Mouse (Mus musculus): Measurements from ENCODE around the gene Nsun3.

Nsun3 gene

DNA sequence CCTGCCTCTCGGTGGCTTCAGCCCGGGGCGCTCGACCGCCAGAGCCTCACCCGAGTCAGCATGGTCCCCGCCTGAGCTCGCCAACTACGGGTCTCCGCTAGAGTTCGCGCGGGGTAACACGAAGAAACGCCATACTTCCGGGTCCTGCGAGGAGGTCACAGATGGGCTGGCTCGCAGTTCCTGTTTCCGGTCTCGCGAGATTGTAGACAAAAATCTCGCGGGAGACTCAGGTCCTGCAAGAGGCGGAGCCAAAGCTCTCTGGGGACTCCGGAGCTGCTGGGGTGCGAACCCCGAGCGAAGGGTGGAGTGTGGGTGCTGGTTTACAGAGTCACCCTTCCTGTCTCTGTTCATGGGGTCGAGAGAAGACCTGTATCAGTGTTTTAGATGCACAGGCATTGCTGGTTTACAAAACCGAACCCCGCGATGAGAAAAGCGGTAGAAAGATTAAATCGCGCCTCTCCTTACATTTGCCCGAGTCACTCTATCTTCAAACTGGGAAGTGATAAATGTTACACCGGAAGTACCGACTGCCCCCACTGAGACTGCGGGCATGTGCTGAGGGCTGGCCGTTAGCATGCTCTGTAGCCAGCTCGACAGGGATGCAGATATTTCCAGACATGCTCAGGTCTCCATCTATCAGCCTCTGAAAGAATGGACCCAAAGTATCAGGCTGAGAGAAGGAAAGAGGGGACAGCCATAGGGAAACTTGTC, at the start of gene Nsun3:
Gene Nsun3 (minus strand): TSS at position 198 of the 711 bp plus-strand sequence.
- peak; percentile 94 to 97 for DNase-seq (ENCODE audit: inconsistent age in 2 of 2, low spot score in 1 of 2)

DNA sequence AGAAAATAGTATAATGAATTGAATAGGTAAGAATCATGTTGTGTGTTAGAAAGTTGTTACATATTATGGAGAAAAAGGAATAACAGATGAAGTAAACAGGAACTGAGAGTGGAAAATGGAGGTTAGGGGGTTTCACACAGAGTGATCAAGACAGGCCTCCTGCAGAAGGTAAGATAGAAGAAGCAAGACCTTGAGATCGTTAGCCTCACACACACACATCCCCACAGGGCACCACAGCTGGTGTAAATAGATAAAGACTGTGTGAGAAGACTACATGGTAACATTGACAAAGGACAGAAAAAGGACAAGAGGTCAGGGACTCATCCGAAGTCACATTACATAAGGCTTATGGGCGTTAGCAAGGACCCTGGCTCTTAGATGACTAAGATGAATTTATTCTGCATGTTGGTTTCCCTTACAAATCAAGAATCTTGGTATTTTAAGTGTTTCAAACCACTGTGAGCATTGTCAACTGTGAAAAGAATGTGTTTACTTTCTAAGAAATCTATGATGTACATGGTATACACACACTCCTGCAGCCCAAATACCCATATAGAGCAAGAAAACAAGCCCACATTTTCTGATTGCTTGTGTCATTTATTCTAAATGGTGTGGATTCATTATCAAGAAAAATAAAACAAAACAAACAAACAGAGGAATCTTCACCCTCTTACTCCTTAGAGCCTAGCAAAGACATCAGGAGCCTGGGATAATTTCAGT, 47.6 kb upstream of the Nsun3 start:
- DNase-seq (ENCODE audit: inconsistent age in 2 of 2, low spot score in 1 of 2): peak in 1 of 2 experiments; percentile 16

- DNase-seq (ENCODE audit: inconsistent age in 2 of 2, low spot score in 1 of 2): peak; percentile 32 to 74
Observed at GRCm38 (mm10) chr16:62832481-62832880, 45.9 kb upstream of the Nsun3 start.

DNA sequence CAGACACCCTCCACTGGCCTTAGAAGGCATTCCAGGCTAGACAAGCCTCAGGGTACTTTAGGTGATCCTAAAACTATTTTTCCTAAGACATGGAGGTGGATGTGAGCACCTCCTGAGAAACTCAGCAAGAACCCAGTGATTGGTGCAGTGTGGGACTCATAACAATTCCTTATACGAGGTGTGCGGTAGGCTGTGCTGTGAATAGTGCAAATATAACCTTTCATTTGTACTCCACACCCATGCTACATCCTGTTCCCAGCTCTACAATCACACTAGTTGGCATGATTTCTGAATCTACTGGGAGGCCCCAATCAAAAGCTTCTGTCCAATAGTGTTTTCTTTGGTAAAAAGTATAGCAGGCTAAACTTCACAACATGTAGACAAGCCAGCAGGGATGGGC, 45.4 kb upstream of the Nsun3 start:
- DNase-seq (ENCODE audit: inconsistent age in 2 of 2, low spot score in 1 of 2): no peak

- DNase-seq (ENCODE audit: inconsistent age in 2 of 2, low spot score in 1 of 2): peak in 1 of 2 experiments; percentile 64
Observed at GRCm38 (mm10) chr16:62826156-62827001, 39.8 kb upstream of the Nsun3 start.

GRCm38 (mm10) chr16:62822472-62822871, 35.9 kb upstream of the Nsun3 start:
- no peak for DNase-seq (ENCODE audit: inconsistent age in 2 of 2, low spot score in 1 of 2)

DNA sequence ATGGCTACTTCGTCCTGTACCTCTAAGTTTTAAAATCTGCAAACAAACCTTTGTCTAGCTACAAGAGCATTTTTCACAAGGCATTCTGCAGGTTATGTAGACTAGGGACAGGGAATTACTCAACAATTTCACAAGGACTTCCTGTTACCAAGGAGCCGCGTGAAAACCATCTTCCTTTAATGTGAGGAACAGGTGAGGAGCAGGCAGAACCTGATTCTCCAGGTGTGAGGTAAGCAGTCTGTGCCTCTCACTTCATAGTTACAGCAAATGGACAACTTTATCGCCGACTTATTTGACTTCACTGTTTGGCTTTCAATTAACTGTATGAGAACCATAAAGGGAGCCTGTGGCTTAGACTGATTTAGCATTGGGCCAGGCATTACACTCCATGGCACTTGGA, 27.9 kb upstream of the Nsun3 start, which contains the start of gene Stx19:
Gene Stx19 (plus strand): TSS at position 186 of the 400 bp plus-strand sequence.
- DNase-seq (ENCODE audit: inconsistent age in 2 of 2, low spot score in 1 of 2): no peak

DNA sequence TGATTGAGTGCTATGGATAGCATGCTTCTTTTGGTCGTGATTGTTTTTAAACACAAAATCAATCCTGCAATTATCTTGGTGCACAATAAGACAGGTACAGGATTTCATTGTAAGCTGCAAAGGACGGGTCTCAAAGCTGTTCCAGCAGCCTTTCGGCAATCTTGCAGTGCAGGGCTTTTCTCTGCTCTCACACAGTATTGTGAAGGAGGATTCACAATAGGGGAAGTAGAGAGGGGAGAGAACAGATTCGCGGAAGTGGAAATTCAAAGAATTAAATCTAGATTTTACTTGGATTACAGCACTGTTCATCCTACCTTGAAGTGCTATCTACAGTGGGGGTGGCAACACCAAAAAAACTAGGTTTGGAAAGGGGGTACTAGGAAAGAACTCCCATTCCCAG, 27.2 kb upstream of the Nsun3 start:
- no peak for DNase-seq (ENCODE audit: inconsistent age in 2 of 2, low spot score in 1 of 2)

DNA sequence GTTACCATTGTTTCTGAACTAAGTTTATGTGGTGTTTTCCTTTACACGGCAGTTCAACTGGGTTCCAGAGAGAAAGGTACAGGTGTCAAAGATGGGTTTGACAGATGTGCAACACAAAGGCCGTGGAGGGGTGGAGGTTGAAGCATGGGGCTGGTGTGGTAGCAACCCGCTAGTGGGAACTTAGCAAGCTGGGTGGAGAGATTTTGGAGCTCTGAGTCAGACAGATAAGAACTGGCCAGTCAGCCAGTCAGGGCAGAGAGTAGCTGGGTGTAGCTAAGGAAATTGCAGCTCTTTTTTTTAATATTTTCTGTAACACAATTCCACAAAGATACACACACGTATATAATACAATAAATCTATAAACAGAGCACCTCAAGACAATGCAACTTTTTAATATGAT, 24.2 kb upstream of the Nsun3 start:
- no peak for DNase-seq (ENCODE audit: inconsistent age in 2 of 2, low spot score in 1 of 2)

- no peak for DNase-seq (ENCODE audit: inconsistent age in 2 of 2, low spot score in 1 of 2)
Observed at GRCm38 (mm10) chr16:62807249-62807979, 20.8 kb upstream of the Nsun3 start.

DNA sequence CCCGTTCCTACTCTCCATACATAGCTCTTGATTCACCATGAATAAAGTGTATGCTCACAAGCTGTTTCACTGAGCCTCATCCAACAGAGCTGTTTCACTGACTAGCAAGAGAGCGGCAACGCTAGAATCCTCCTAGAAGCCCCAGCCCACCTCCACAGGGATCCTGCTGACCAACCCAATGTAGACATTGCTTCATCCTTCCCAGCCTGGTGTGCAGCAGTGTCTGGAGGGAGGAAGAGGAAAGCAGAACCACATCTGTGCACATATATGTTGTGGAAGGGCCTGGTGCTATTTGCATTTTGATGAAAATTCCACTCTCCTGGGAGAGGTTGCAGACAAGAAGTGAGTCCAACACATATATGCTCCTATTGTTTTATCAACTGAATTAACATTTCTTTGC, 18.0 kb upstream of the Nsun3 start:
- DNase-seq (ENCODE audit: inconsistent age in 2 of 2, low spot score in 1 of 2): no peak

DNA sequence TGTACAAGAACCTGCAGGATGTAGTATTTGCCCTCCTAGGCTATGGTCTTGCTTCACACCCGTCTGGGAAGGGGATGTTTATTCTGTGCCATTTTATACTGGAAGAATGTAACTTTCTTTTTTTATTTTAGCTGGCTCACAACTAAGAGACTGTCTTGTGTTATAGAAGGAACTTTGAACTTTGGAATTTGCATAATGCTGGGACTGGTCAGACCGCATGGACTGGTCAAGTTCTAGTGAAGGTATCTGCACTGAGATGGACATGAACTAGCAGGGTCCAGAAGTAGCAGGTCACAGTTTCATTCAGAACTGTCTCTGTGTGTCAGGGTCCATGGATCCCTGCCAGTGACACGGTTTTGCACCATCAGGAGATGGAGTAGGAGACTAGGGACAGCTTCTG, 13.2 kb upstream of the Nsun3 start:
- DNase-seq (ENCODE audit: inconsistent age in 2 of 2, low spot score in 1 of 2): no peak

GRCm38 (mm10) chr16:62799426-62799825, 12.8 kb upstream of the Nsun3 start:
- no peak for DNase-seq (ENCODE audit: inconsistent age in 2 of 2, low spot score in 1 of 2)

GRCm38 (mm10) chr16:62798808-62799207, 12.2 kb upstream of the Nsun3 start:
- DNase-seq (ENCODE audit: inconsistent age in 2 of 2, low spot score in 1 of 2): no peak

DNA sequence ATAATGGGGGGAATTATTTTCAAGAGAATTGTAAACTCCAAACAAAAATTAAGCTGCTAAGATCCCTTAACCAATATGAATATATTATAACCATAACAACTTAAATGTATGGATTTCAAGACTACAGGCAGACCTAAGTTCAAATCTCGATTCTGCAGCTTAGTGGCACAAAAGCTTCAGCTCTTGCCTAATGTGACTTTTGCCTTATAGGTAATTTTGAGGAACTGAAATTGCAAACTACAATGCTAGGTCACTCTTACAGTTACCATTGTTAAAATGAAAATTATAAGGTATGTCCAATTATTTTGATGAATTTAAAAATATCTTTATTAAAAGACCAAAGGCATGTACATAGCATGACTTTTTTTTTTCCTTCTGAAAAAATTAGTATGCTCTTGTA, 10.0 kb upstream of the Nsun3 start:
- no peak for DNase-seq (ENCODE audit: inconsistent age in 2 of 2, low spot score in 1 of 2)

- DNase-seq (ENCODE audit: inconsistent age in 2 of 2, low spot score in 1 of 2): peak in 1 of 2 experiments; percentile 52
Observed at GRCm38 (mm10) chr16:62782229-62782628, 4.4 kb downstream of the Nsun3 start.

- DNase-seq (ENCODE audit: inconsistent age in 2 of 2, low spot score in 1 of 2): no peak
Observed at GRCm38 (mm10) chr16:62778282-62778681, 8.3 kb downstream of the Nsun3 start.

GRCm38 (mm10) chr16:62776034-62776433, 10.6 kb downstream of the Nsun3 start:
- no peak for DNase-seq (ENCODE audit: inconsistent age in 2 of 2, low spot score in 1 of 2)

DNA sequence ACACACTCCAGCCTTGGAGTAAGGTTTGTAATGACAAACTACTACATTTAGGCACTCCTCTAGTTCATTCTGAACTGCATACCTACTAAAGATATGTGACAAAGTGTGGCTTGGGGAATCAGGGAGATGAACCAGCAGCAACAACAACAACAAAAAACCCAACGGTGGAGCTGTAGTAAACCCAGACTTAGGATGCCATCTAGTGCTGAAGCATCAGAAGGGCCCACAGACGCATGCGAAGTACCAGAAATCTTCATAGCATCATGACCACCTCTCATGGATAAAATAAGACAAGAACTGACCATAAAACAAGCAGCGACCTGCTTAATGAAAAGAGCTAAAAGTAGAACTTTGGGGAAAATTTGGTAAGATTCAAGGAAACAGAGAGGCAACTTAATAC, 13.2 kb downstream of the Nsun3 start:
- no peak for DNase-seq (ENCODE audit: inconsistent age in 2 of 2, low spot score in 1 of 2)

- peak in 1 of 2 experiments; percentile 47 for DNase-seq (ENCODE audit: inconsistent age in 2 of 2, low spot score in 1 of 2)
Observed at GRCm38 (mm10) chr16:62758340-62758739, 28.3 kb downstream of the Nsun3 start.

DNA sequence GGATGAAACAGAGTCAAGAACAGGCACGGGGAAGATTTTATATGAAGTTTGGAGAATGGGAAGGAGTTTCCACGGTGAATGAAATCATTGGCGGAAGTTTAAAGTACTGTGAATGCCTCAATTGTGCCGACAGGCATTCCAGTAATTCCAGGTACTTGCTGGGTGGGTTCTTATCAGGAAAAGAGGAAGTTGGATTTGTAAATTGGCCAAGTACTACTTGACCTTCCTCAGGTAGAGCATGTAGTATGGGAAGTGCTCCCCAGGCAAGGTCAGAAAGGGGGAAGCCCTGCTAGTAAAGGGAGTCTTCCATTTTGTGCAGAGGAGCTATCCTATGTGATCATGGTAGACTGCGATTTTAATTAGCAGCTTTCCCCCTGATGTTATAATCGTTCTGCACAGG, 31.3 kb downstream of the Nsun3 start:
- DNase-seq (ENCODE audit: inconsistent age in 2 of 2, low spot score in 1 of 2): no peak
